Mouse (Mus musculus): ENCODE data around the gene Fam198a. TPM values are rescaled to one million over a fixed set of nuclear protein-coding genes. Genes with fewer than 3 reads are reported as not detected.
A peak's percentile ranks its signal among the peaks of the same experiment; 100 is the strongest.

The Fam198a gene
- total RNA-seq, 2 experiments from 2014 or later: 0.17 to 0.25 TPM

DNA sequence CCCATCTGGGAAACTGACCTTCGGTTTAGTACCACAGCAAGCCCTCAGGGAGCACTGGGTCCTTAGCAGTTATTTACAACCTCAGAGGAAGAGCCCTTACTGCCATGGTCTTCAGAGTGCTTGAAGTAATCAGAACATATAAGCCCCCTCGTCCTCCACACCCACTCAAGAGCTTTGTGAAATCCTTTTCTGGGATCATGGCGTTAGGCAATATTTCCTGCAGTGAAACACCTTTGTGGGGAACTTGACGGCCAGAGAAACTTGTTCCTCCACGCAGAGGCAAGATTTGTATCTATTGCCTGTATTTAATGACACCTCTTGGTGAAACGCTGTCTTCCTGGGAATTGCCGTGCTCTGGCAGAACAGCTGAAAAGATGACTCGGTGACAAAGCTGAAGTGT lies 24.8 kb upstream of the Fam198a start:
- no peak for ATAC-seq (replicated peaks; ENCODE audit: poor library complexity)

DNA sequence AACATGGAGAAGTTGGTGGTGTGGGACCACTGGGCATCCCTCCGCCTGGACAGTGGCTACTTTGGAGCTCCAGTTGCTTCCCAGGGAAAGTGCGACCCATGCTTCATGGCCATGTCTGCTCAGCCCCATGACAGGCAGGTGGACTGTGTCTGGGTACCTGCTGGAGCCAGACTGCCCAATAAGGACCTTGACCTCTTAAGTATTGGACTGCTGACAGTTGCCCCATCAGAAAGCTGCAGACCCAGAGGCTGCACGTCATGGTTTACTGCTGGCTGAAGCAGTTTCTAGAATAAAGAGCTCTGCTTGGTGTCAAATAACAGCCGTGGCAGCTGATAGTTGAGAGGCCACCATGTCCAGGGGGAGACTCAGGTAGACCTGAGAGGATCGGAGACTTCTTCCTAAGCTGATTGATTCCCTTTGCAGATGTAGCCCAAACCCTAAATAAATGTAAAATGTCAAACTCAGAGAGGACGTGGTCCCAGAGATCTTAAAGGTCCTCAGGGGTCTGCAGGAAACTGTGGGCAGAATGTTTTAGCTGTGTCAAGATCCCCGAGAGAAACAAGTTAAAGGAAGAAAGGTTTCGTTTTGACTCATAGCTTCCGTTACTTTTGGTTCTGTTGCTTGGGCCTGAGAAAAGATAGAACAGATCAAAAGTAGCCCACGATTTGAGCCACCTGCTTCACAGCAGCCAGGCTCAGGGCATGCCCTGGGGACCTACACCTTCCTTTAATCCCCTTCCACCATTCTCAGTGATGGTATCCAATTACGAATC lies 24.0 kb upstream of the Fam198a start:
- ATAC-seq (replicated peaks; ENCODE audit: poor library complexity): no peak; the same call in 1 of the 2 replicates

DNA sequence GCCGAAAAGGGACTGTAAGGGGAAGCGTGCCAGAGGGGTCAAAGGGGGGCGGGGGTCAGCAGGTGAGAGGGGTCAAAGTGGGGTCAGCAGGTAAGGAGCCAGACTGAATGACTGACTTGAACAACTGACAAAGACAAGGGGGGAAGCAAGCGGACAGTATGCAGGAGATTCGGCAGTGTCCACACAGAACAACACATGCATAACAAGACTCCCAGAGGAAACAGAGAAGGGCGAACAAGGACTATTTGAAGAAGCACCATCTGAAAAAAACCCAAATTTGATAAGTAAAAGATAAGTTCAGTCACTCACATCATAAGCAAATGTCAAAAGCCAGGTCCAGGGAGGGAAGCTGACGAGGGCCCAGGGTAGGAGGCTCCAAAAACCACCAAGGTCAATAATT lies 23.1 kb upstream of the Fam198a start:
- ATAC-seq (replicated peaks; ENCODE audit: poor library complexity): no peak

DNA sequence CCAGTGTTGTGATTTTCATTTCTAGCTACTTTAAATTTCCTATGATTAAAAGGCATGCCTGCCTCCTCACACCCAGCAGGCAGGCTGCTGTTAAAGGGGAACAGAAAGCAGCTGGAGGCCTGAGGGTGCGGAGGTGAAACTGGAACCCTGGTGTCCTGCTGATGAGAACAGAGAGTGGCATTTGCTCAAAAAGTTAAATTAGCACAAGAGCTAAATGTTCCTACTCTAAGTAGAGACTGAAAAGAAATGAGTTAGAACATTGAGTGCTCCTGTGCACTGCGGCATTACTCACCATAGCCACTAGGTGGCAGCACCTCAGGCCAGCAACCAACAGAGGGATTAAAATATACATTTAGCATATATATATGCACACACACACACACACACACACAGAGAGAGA lies 22.3 kb upstream of the Fam198a start:
- ATAC-seq (replicated peaks; ENCODE audit: poor library complexity): peak; percentile 83

DNA sequence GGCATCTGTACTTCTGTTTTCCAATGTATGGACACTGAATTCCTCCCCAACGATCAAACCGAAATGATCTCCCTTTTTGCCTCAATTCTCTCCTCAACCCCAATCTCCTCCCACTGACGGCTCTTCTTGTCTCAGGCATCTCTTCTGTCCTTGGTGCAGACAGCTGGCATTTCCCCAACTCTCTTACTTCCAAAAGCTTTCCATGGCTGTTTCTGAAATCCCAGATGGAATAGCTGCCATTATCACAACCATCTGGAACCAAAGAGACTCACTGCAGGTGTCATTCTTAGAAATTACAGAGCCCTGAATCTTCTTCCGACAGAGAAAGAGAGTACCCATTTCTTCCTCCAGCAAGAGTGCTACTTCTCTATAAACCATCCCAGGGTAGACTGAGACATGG lies 15.9 kb upstream of the Fam198a start:
- no peak for ATAC-seq (replicated peaks; ENCODE audit: poor library complexity)

DNA sequence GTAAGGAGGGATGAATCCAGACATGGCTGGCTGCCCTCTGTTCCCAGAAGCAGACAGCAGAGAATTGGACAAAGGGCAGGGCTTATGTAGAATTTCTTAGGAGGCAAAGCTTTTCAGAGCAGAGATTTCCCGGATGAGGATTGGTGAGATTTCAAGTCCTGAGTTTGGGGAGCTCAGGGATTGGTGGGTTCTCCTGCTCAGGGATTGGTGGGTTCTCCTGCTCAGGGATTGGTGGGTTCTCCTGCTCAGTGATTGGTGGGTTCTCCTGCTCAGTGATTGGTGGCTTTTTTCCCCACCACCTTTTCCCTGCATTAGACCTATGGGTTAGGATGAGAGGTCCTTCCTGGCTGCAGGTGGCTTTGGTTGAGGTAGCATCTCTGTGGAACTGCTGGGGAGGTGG lies 13.8 kb upstream of the Fam198a start:
- no peak for ATAC-seq (replicated peaks; ENCODE audit: poor library complexity)

DNA sequence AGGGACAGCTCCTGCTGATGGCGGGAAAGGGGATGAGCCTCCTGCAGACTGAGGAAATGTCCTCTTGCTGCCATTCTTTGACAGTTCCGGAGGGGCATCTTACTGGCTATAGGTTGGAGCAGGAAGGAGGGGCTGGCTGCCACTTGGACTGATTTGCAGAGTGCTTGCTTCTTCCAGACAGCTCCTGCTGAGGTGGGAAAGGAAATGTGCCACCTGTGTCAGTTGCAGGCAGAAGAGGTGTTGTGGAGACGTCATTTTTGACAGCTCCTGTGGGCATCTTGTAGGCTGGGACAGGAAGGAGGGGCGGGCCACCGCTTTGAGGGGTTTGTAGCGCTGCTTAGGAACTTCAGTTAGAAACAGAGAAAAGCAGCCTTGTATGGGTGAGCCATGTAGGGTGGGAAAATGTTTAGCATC lies 13.3 kb upstream of the Fam198a start:
- peak; percentile 43 for ATAC-seq (replicated peaks; ENCODE audit: poor library complexity)

DNA sequence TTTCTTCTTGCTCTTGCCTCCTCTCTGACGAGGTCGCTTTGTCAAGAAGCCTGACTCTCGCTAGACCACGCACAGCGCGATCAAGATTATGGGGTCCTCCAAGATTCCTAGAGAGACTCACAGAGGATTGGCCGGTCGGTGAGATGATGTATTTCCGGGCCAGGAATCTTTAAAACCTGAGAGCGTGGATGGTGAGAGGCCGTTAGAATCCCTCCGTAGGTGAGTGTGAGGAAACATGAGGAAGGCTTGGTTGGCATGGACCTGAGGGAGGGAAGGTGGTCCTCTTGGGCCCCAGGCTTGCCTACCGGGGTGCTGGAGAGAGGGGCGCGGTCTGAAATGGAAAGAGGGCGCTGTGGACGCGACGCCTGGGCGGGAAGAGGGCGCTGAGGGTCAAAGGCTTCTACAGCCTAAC lies 12.8 kb upstream of the Fam198a start:
- peak; percentile 77 for ATAC-seq (replicated peaks; ENCODE audit: poor library complexity)

DNA sequence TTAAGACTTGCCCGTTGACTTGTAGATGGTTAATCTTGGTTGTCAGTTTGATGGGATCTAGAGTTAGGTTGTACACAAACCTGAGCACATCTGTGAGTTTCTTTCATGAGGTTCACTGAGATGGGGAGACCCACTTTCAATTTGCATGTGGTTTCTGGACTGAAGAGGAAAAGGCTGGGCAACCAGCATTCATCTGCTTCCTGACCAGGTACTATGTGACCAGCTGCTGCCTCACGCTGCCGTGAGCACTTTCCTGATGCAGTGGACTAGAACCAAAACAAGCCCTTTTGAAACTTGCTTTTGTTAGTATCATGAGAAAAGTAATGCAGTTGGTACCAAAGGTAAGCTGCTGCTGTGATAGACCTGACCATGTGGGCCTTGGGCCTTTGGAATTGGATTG lies 7.8 kb upstream of the Fam198a start:
- ATAC-seq (replicated peaks; ENCODE audit: poor library complexity): no peak

DNA sequence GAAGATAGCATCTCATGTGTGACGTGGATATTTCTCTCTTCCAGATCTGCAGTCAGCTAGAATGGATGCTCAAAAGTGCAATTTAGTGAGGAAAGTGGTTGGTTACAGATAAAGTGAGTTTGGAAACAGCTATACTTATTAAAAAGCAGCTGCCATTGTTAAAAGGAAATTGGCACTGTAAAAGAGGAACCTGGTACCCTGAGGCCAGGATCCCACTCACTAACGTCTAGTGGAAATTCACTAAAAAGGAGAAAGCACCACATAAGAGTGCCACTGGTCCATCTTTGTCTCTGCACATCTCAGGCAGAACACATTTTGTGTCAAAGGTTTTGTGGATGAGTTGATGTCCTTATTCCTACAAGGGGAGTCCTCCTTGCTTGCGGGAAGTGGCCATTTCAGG lies 7.2 kb upstream of the Fam198a start:
- no peak for ATAC-seq (replicated peaks; ENCODE audit: poor library complexity)

DNA sequence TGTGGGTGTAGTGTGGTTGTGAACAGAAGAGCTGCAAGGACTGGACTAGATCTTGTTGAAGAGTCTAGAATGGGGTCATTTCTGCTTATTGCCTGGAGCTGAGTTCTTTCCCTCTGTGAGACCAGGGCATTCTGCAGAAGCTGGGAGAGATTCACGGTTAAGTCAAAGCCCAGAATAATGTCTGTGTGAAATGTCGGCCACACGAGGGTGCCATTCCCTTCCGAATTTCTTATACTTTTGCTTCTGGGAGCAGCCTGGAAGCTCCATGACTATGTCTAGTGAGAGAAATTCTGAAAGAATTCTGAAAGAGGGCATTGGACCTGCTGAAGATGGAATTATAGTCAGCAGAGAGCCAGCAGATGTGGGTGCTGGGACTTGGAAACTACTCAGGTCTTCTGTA lies 3.0 kb upstream of the Fam198a start:
- no peak; the same call in 1 of the 2 replicates for ATAC-seq (replicated peaks; ENCODE audit: poor library complexity)

DNA sequence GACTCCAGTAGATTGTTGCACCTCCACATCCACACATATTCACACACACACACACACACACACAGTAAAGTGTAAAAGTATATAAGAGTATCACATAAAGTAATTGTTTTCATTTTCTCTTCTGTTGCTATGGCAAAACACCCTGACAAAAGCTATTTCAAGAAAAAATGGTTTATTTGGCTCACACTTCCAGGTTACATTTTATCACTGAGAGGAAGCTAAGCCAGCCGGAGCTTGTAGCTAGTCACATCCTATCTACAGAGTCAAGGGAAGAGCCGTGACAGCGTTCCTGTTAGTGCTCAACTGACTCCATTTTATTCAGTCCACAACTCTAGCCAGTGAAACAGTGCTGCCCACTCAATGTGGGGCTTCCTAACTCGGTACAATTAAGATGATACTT lies 2.4 kb upstream of the Fam198a start:
- no peak for ATAC-seq (replicated peaks; ENCODE audit: poor library complexity)

DNA sequence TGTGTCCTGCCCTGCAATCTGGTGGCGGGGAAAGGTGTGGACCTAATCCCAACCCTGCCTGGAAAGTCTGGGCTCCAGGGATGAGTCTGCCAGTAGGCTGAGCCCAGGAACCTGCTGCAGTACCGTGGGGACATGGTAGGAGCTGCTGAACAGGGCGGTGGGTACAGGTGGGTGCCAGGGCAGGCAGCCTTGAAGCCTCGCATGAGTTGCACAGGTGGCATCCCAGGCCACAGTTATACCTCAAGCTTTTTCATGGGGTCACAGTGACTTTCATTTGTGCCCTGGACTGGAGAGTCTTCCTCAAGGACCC lies 281 bp downstream of the Fam198a start:
- ATAC-seq (replicated peaks; ENCODE audit: poor library complexity): 0 out of 2 replicates have a peak, but pooled peaks have one; percentile 20

DNA sequence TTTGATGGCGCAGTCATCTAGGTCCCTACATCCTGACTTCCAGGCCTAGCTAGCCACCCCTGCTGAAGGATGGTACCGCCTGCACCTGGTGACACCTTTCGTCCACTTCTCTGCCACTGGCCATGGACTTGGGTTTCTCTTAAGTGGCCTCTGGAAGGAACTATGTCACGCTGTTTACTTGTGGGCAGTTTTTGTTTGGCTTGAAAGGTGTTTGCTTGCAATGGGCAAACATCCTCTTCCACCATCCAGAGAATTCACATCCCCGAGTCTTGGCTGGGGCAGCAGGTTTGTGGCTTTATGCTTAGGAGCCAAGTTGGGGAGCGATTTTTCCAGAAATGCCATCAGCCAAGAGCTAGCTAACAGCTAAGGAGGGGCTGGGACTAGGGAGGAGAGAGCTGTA lies 1.8 kb downstream of the Fam198a start:
- ATAC-seq (replicated peaks; ENCODE audit: poor library complexity): no peak

DNA sequence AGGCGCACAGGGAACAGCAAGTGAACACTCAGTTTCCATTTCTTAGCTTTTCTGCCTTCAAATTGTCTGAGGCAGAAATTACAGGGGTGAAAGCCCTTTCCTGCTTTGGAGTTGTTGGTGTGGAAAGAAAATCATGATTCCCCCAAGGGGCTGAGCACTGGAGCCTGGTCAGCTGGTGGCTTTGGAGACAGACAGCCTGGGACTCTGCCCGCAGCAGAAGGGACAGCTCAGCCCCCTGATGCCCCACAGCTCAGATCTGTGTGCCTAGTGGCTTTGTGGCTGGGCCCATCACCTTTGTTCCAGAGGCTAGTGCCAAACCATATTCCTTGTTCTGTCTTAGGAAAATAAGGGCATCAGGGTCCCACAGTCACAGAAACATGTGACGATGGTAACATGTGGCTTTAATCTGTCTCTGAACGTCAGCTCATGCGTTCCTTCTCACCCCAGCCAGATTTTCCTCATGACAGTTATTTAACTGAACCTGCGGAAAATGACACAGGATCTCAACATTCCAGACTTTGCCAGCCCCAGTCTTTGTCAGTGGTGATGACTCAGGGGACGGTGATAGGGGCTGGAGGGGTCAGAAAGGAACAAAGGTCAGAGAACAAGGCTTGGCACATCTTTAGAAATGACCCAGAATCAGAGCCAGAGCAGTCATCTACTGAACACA lies 9.3 kb downstream of the Fam198a start:
- ATAC-seq (replicated peaks; ENCODE audit: poor library complexity): no peak

DNA sequence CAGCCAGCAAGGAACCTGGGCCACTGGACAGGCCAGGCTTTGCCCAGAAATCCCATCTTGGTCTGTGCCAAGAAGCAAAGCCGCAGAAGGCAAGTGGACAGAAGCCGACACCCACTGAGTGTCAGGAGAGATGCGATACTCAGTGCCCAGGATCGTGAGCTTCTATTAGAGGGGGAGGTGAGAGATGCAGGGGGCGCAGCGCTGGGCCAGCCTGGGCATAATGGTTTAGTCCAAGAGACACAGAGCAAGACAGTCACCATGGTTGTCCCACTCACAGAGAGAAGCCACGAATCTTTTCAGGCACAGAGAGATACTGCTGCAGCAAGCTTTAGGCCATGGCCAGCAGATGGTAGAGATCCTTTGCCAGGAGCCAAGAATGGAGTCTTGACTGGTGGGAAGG lies 14.2 kb downstream of the Fam198a start:
- ATAC-seq (replicated peaks; ENCODE audit: poor library complexity): no peak

DNA sequence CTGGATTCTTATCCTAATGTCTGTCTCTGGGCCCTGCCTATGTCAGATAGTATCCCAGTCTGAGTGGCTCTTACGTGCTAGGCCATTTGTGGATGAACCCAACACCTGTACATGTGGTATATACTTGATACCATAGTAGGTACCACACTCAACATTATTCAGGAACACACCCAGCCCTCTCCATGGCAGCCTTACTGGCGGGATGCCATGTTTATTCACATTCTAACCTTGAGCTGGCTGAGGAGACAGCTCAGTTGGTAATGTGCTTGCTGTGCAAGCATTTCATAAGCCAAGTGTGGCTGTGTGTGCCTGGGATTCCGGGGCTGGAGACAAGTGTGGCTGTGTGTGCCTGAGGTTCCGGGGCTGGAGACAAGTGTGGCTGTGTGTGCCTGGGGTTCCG lies 17.5 kb downstream of the Fam198a start:
- no peak for ATAC-seq (replicated peaks; ENCODE audit: poor library complexity)

DNA sequence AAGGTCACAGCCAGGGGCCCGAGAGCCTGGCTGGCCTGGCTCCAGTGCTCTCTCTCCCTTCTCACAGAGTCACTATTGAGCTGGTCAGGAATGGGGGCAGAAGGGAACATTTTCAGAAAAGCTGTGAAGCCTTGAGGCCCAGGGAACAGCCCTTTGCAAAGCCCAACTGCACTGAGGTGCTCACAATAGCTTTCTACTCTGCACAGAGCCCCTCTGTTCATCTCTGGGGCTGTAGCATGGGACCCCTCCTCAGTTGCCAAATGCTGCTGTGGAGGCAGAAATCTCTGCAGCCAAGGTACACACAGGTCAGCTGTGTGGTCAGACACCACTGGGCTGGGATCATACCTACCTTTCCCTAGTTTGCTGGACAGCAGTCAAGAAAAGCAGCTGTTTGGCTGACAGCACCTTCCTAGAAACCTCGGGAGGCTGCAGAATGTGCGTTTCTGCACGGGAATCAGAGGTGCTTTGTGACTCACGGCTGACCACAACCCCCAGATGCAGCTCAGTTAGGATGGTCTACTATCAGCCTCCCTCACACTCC lies 19.1 kb downstream of the Fam198a start:
- ATAC-seq (replicated peaks; ENCODE audit: poor library complexity): no peak

DNA sequence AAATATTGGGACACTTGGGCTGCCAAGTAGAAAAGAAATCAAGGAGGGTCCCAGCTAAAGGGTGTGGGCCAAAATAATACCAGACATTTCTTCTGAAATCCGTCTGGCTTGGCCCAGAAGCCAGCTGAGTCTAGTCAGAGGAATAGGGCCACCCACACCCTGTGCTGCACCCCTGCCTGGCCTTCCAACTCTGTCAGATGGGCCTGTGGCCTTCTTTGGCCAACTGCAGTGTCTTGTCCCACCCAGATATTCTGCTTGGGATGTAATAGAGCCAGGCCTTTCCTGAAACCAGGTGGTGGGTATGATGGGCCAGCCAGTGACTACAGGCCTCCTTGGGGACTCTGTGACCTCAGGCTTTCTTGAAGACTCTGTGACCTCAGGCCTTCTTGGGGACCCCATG lies 22.4 kb downstream of the Fam198a start:
- no peak for ATAC-seq (replicated peaks; ENCODE audit: poor library complexity)

DNA sequence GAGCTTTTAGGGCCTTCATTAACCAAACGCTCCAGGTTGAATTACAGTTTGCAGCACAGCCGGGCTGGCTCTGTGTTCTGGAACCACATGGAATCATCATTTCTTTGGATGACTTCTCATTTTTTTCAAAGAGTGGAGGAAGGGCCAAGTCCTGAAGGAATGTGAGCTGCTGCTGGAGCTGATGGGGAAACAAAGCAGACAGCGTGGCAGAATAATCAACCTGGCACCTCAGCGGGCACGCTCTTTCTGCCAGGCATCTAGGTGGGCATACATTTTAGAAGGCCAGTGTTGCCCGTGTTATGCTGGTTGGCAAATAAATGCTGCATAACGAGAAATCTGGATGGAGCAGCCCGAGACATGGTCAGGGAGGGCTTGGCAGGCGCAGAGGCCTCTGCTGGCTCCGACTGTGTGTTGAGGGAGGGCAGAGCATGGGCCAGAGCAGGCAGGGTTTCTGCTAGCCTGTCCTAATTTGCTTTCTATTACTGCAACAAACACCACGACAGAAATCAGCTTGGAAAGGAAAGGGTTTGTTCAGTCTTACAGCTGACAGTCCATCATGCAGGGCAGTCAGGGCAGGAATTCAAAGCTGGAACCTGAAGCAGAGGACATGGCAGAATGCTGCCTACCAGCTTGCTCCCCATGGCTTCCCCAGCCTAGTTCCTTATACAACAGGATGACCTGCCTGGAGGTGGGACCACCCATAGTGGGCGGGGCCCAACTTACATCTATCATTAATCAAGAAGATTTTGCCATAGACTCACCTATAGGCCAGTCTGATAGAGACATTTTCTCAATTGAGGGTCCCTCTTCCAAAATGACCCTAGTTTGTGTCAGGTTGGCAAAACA lies 23.6 kb downstream of the Fam198a start:
- ATAC-seq (replicated peaks; ENCODE audit: poor library complexity): no peak

DNA sequence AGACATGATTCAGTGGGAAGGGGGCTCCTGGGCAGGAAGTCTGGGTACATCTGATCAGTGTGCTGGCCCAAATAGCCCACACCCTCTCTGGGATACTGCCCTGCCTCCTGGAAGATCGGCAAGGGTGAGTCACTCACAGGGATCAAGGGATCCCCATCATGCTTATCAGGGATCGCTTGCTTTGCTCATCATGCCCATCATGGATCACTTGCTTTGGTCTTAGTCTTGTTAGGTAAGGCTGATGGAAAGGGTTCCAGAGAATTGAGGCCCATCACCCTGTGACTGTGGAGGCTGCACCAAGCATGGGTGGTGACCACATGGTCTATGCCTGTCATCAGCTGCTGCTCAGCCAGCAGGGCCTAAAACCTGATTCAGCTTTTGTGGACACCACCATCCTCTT lies 24.5 kb downstream of the Fam198a start:
- no peak for ATAC-seq (replicated peaks; ENCODE audit: poor library complexity)

DNA sequence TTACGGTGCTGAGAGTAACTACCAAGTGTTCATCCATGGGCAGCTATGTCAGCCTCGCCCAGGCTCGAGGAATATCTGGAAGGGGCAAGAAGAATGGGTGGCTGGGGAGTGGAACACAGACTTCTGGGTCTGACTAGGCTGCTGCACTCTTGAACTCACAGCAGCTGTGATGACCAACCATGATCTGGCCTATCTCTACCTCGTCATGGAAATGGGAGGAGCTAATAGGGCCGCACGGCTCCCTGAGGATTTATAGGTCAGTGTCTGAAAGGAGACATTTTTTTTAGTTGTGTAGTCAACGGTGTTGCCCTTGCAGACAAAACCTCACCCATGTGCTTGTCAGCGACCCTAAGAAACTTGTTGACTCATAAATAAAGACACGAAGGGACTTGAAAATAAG lies 30.3 kb downstream of the Fam198a start:
- no peak for ATAC-seq (replicated peaks; ENCODE audit: poor library complexity)
